Mouse (Mus musculus) ES-Bruce4 (cell line): ENCODE results near the gene Gas7.

ENCODE experiments used
- CTCF ChIP-seq: IDR thresholded peaks from one replicate; pipeline ENCODE4 v1.8.1; 2011; ENCODE audit warnings: low read depth, low read length
- EP300 ChIP-seq: IDR thresholded peaks from 2 replicates; pipeline ENCODE4 v1.6.1; 2011; ENCODE audit warnings: low read depth, low read length; ENCODE audit not compliant: insufficient read depth
- POLR2A ChIP-seq: IDR thresholded peaks from one replicate; pipeline ENCODE4 v1.8.1; 2011; ENCODE audit warnings: low read length; ENCODE audit not compliant: insufficient read depth

GRCm38 (mm10) chr11:67479534-67479933 lies 24.3 kb downstream of the Gas7 start:
- no peak for TF ChIP-seq POLR2A
- TF ChIP-seq CTCF: no peak
- TF ChIP-seq EP300: no peak
